Mouse (Mus musculus) gastrocnemius, adult 8-10 months (tissue): ENCODE results near the gene Hsd17b3. TPM values are rescaled to one million over a fixed set of nuclear protein-coding genes. Genes with fewer than 3 reads are reported as not detected.
"Not testable (repeated sequence)": the region's sequence is repeated elsewhere in the genome, so short reads cannot be mapped to it uniquely, and the experiment has no call there.

Experiments used
- DNase-seq, 2 experiments: peaks; one replicate each; pipeline ENCODE4 v3.0.0; 2022; ENCODE audit warnings: low spot score in 2 of 2
- total RNA-seq, 4 experiments: library from RNA; stranded (reverse); gene quantifications; 2 replicates each; pipeline ENCODE4 v1.2.4; 2022

The Hsd17b3 gene
- total RNA-seq, 4 experiments from 2014 or later = not detected

DNA sequence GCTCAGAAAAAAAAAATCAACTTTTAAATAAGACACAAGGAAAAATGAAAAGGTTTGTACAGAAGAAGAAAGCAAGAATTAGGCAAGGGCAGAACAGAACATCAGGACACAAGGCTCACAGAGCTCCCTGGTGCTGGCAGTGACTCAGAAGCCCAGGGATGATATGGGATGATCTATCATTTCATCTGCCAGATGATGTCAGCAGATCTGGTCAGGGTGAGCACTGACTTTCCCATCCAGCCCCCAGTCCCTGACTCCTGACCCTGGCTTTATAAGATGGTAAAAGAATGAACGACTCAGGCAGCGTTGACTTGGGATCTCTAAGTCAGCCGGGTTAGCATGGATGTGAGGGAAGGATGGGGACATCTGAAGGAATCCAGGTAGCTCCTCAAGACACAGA is 5.7 kb downstream of the Hsd17b3 start:
- no peak for DNase-seq

GRCm38 (mm10) chr13:64081012-64081919 is 7.8 kb downstream of the Hsd17b3 start:
- DNase-seq = no peak

DNA sequence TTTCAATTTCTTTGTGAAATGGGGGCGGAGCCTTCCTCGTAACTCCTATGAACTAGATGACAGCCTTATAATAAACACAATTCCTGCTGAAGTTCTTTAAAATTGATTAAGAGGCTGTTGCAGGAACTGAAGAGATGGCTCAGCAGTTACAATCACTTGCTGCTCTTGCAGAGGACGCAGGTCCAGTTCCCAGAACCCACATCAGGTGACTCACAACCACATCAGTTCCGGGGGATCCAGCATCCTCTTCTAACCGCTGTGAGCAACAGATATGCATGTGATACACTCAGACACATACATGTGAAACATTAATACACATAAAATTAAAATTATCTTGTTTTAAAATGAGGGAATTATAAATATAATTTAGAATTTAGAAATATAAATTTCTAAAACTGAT is 11.4 kb downstream of the Hsd17b3 start:
- no peak for DNase-seq

DNA sequence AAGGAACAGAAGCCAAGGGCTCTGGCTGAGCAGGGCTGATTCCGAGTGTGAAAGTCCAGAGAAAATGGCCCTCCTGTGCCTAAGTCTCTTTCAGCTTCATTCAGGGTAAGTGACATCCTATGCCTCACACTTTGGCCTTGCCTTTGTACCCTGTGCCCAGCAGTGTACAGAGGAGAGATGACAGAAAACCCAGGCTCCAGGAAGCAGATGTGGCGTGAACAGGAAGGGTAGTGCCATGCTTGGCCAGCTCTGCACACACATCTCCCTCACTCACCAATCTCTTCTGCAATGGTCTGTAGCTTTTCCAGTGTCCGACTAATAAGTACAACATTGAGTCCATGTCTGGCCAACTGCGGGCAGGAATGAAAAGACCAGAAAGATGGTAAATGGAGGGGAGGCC is 13.0 kb downstream of the Hsd17b3 start:
- no peak for DNase-seq

- no peak for DNase-seq
These were observed 22.4 kb downstream of the Hsd17b3 start for GRCm38 (mm10) chr13:64066653-64067052.

DNA sequence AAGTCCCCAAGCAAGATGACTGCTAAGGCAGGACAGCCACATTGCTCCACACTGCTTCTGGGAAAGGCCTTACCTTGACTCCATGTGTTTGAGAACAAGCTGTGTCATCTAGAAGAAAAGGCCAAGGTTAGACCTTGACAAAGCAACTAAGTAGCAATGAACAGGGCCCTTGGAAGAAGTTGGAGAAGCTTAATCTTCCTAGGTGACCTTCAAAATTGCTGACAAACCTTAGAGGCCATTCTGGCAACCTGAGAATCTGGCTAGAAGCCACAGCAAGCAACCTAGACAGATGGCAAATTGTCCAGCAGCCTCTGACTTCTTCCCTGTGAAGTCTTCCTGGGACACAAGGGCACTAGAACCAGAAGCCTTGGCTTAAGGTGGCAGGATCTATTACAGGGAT is 24.8 kb downstream of the Hsd17b3 start:
- DNase-seq = no peak

- DNase-seq = no peak
These were observed 28.0 kb downstream of the Hsd17b3 start for GRCm38 (mm10) chr13:64060935-64061506.

DNA sequence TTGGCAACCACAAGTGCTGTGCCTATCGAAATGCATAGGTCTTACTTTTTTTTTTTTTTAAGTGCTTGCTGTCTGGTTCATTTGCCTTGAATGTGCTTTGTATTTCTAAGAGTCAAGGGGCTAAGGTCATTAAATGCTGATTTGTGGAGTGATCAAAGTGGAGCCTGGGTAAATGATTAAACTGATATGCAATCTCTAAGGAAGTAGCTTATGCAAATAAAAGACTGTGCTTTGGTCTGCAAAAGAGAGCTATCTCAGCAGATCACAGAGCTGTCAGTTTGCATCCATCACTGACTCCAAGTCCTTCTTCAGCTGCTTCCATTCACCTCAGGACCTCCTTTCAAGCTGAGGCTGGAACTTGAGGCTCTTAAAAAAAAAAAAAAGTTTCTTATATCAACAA is 35.1 kb downstream of the Hsd17b3 start:
- no peak for DNase-seq

- DNase-seq = not testable (repeated sequence)
These were observed 36.7 kb downstream of the Hsd17b3 start for GRCm38 (mm10) chr13:64052281-64052680.

- no peak for DNase-seq
These were observed 38.1 kb downstream of the Hsd17b3 start for GRCm38 (mm10) chr13:64050895-64051294.

- DNase-seq = no peak
These were observed 39.5 kb downstream of the Hsd17b3 start for GRCm38 (mm10) chr13:64049535-64049934.

DNA sequence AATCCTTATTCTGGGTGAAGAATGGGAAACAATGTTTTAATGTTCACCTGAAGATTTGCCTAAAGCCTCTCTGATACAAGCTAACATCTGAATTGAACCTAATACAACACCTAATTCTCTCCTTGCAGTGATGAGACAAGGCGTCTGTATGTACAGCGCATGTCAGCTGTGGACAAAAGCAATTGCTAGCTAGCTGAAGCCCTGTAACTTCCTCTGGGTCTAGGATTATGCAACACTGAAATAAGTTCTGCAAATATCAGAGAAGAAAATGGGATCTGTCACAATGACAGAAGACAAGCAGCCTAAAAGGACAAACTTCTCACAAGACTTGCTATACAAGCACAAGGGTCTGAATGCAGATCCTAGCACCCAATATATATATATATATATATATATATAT is 40.6 kb downstream of the Hsd17b3 start:
- no peak for DNase-seq

- no peak for DNase-seq
These were observed 49.1 kb downstream of the Hsd17b3 start for GRCm38 (mm10) chr13:64039976-64040375.

DNA sequence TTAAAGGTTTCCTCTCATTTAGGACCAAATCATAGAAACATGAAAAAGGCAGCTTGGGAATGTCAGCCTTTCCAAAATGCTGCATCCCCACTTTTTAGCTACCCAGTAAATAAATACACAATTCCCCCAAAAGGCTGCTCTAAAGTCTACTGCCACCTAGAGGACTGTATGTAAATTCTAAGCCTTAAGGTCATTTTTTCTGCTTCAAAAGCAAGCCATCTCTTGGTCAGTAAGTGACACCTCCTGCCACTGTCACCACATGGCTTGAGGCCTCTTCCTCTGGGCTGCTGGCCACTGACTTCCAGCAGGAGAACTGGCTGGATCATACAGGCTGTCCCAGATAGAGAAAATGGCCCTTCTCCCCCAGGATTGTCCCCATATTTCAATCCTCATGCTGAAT is 50.9 kb downstream of the Hsd17b3 start:
- no peak for DNase-seq

DNA sequence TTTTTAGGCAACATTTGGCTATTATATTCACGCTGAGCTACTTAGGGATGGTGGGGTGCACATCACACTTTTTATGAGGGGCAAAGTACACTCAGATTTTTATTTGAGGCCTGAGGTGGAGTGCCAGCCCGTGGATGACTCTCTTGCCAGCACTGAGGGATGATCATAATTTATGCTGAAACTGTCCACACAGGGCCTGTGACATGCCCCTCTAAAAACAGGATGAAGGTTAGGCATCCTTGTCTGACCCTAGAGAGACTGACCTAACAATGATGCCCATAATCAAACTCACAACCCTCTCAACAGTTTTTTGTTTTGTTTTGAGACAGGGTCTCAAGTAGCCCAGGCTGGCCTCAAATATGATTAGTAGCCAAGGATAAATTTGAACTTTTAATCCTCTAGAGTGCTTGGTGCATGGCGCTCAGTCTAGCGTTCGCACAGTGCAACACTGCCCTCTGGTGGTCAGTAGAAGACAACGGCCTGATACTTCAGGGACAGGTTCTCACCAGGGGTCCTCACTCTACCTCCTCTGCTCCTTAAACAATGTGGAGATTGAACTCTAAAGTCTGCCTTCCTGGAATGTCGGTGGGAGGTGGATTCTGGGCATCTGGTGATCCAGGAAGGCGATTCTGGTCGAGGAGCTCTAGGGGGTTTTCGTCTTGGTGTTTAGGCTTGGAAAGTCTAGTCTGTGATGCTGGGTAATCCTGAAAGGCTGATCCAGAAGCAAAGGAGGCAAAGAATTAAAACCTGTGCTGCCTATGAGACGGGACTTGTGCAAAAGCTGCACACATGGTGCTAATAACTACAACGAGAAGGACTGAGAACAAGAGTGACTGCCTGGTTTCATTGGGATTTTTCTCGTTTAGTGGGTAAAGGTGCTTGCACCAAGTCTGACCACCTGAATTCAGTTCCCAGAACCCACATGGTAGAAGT is 52.7 kb downstream of the Hsd17b3 start:
- DNase-seq = no peak

DNA sequence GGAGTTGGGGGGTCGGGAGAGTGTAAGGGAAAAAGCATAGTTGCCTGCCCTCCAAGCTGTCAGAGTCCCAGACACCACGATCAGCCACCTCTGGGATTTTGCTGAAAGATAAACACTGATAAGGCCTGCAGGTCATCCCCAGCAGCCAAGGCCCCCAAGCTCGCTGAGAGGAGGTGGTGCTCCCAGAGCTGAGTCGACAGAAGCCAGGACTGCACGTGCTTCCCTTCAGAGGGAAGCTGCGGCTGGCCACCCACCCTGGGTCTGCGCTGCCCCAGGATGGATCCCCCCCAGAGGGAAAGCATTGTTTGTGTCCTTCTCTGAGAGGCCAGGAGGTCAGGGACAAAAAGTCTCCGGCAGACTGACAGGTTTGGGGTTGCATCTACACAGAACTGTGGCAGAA is 54.0 kb downstream of the Hsd17b3 start:
- no peak for DNase-seq

- no peak for DNase-seq
These were observed 55.1 kb downstream of the Hsd17b3 start for GRCm38 (mm10) chr13:64033921-64034320.

GRCm38 (mm10) chr13:64033181-64033580 is 55.8 kb downstream of the Hsd17b3 start:
- no peak for DNase-seq

- no peak for DNase-seq
These were observed 57.8 kb downstream of the Hsd17b3 start for GRCm38 (mm10) chr13:64031254-64031653.

DNA sequence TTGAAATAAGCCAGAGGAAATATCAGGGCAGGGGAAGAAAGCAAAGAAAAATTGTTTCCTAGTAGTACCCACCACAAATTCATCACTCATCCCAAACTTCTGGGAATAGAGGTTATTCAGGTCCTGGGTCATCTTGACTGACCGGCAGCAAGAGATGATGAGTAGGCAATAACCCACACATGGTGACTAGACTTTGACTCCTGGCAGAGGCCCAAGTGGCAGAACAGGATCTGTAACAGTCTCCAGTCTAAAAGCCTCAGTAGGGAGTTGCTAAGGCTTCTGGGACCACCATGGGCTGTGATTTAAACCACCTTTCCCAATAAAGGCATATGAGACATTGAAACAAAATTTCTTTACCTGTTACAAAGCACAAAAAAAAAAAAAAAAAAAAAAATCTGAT is 58.2 kb downstream of the Hsd17b3 start:
- no peak for DNase-seq

- DNase-seq = no peak
These were observed 64.2 kb downstream of the Hsd17b3 start for GRCm38 (mm10) chr13:64024803-64025202.
